Mouse (Mus musculus) E14TG2a.4 (cell line): ENCODE measurements at regions not wholly inside any gene's neighbourhood (a gene's known extent, or its start where the extent isn't known, plus 50 kb on each side); places are given as distances from the start of the nearest gene placed in this dataset.

Source experiments
- CTCF ChIP-seq: conservative IDR thresholded peaks from 2 replicates; pipeline ENCODE4 v1.5.1; 2014; ENCODE audit warnings: low read length
- NANOG ChIP-seq: IDR thresholded peaks from 2 replicates; pipeline ENCODE4 v1.6.1; 2014; ENCODE audit warnings: borderline replicate concordance, low read length, mixed read lengths
- POU5F1 ChIP-seq: IDR thresholded peaks from 2 replicates; pipeline ENCODE4 v1.6.1; 2014; ENCODE audit warnings: low read length, borderline replicate concordance

DNA sequence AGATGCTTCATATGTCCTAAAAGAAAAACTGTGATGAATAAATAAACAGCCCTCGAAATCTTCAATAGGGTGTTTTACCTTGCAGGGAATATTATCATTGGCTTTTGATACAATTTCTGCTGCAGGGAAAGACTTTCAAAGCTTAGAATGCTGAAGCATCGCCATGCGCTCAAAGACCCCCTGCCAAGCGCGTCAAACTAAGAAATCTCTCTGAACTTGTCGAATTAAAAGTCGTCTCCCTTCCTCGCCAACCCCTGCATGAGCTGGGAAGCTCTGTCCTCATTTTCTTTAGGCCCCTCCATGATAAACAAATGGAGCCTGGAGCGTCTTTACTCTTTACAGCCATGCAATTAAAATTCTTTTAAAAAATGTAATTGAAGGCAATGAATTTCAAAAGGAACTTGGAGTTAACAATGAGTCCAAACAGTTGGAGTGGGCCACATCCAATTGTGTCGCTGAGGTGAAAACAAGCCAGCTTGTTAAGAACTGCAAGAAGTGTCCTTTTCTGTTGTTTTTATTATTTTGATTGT, 784.3 kb upstream of the Tenm3 start:
- TF ChIP-seq CTCF (no peak), POU5F1 (no peak), NANOG (no peak)
